22 mouse cellular contexts compared by ENCODE assay signal in genomic region chr9:56581016-56581415, GRCm38 (mm10).
DNase-seq lines count a peak whose midpoint lies in the region; ATAC-seq and TF ChIP-seq lines count a peak whose summit lies in the region.
"Had no signal": no experiment of that assay in that cellular context is flagged by ENCODE, and none has a peak within 500 bp of the region (broad histone marks: within the 10 kb centered on the region; RNA-seq: fewer than 3 reads in every experiment).

No protein-coding gene starts in this region.

- H3K27me3 ChIP-seq in hindbrain, embryonic 11.5 days (ENCODE audit: control insufficient read depth, insufficient read depth, low read length): no peaks in the 10 kb centered on the region
- H3K27me3 ChIP-seq in hindbrain, embryonic 14.5 days (ENCODE audit: control insufficient read depth, insufficient read depth, low read length): no peaks in the 10 kb centered on the region
- no peaks in the 10 kb centered on the region; the same call in 1 of the 2 replicates for H3K27me3 ChIP-seq in liver, postnatal 0 days (ENCODE audit: insufficient read depth, low read length)
- no peaks in the 10 kb centered on the region; the same call in 1 of the 2 replicates for H3K27me3 ChIP-seq in liver, embryonic 11.5 days (replicated peaks; ENCODE audit: control insufficient read depth, insufficient read depth, low read length)
- H3K27me3 ChIP-seq in hindbrain, embryonic 12.5 days: no peaks in the 10 kb centered on the region; the same call in 1 of the 2 replicates
- no peaks in the 10 kb centered on the region for H3K27me3 ChIP-seq in hindbrain, embryonic 13.5 days
- no peaks in the 10 kb centered on the region for H3K27me3 ChIP-seq in stomach, postnatal 0 days (ENCODE audit: control insufficient read depth, insufficient read depth, low read length)
- H3K27me3 ChIP-seq: embryonic facial prominence, embryonic 13.5 days; embryonic facial prominence, embryonic 15.5 days had no signal

- no peaks in the 10 kb centered on the region for H3K36me3 ChIP-seq in hindbrain, embryonic 11.5 days (ENCODE audit: control insufficient read depth, insufficient read depth, low read length)
- no peaks in the 10 kb centered on the region for H3K36me3 ChIP-seq in hindbrain, embryonic 14.5 days (replicated peaks; ENCODE audit: control insufficient read depth, insufficient read depth)
- H3K36me3 ChIP-seq in liver, postnatal 0 days (replicated peaks; ENCODE audit: insufficient read depth, low read length): no peaks in the 10 kb centered on the region
- H3K36me3 ChIP-seq in liver, embryonic 11.5 days (ENCODE audit: control insufficient read depth, insufficient read depth, low read length): no peaks in the 10 kb centered on the region
- H3K36me3 ChIP-seq in hindbrain, embryonic 12.5 days: no peaks in the 10 kb centered on the region
- no peaks in the 10 kb centered on the region for H3K36me3 ChIP-seq in hindbrain, embryonic 13.5 days
- H3K36me3 ChIP-seq in stomach, postnatal 0 days (ENCODE audit: control insufficient read depth, insufficient read depth, low read length): no peaks in the 10 kb centered on the region
- H3K36me3 ChIP-seq: embryonic facial prominence, embryonic 13.5 days; embryonic facial prominence, embryonic 15.5 days; forebrain, embryonic 10.5 days; forebrain, embryonic 12.5 days had no signal

- no peak overlapping the region for H3K4me2 ChIP-seq in hindbrain, embryonic 11.5 days (replicated peaks; ENCODE audit: low read depth, low read length)
- no peak overlapping the region for H3K4me2 ChIP-seq in hindbrain, embryonic 14.5 days (replicated peaks)
- H3K4me2 ChIP-seq in liver, postnatal 0 days (ENCODE audit: low read depth, low read length): no peak overlapping the region
- H3K4me2 ChIP-seq in liver, embryonic 11.5 days: no peak overlapping the region
- H3K4me2 ChIP-seq in hindbrain, embryonic 12.5 days (replicated peaks): no peak overlapping the region
- H3K4me2 ChIP-seq in hindbrain, embryonic 13.5 days: no peak overlapping the region
- H3K4me2 ChIP-seq in stomach, postnatal 0 days (replicated peaks; ENCODE audit: low read depth): no peak overlapping the region
- H3K4me2 ChIP-seq: embryonic facial prominence, embryonic 13.5 days; embryonic facial prominence, embryonic 15.5 days; forebrain, embryonic 12.5 days had no signal

- no peak for TF ChIP-seq CTCF in liver, postnatal 0 days (IDR thresholded peaks at IDR 0.05; ENCODE audit: low read depth)
- no peak for TF ChIP-seq CTCF in stomach, postnatal 0 days (IDR thresholded peaks at IDR 0.05; ENCODE audit: low read depth)

- H3K4me3 ChIP-seq in hindbrain, embryonic 11.5 days (ENCODE audit: low read depth, low read length): no peak overlapping the region
- no peak overlapping the region for H3K4me3 ChIP-seq in hindbrain, embryonic 14.5 days (replicated peaks; ENCODE audit: low read length)
- H3K4me3 ChIP-seq in liver, postnatal 0 days (ENCODE audit: low read depth, low read length): no peak overlapping the region
- H3K4me3 ChIP-seq in liver, embryonic 11.5 days (ENCODE audit: low read depth, low read length): no peak overlapping the region
- H3K4me3 ChIP-seq in hindbrain, embryonic 12.5 days: no peak overlapping the region
- H3K4me3 ChIP-seq in hindbrain, embryonic 13.5 days: no peak overlapping the region
- H3K4me3 ChIP-seq in stomach, postnatal 0 days (ENCODE audit: low read depth, low read length): no peak overlapping the region
- H3K4me3 ChIP-seq: embryonic facial prominence, embryonic 13.5 days; embryonic facial prominence, embryonic 15.5 days; erythroblast, embryonic 14.5 days; forebrain, embryonic 10.5 days; forebrain, embryonic 12.5 days had no signal

- no peak overlapping the region for H3K9ac ChIP-seq in hindbrain, embryonic 11.5 days (ENCODE audit: low read depth, low read length)
- no peak overlapping the region for H3K9ac ChIP-seq in hindbrain, embryonic 14.5 days
- H3K9ac ChIP-seq in liver, postnatal 0 days (replicated peaks): no peak overlapping the region
- no peak overlapping the region for H3K9ac ChIP-seq in liver, embryonic 11.5 days (ENCODE audit: low read depth, low read length)
- no peak overlapping the region for H3K9ac ChIP-seq in hindbrain, embryonic 12.5 days
- H3K9ac ChIP-seq in hindbrain, embryonic 13.5 days: no peak overlapping the region
- H3K9ac ChIP-seq in stomach, postnatal 0 days (ENCODE audit: low read length): no peak overlapping the region
- H3K9ac ChIP-seq: embryonic facial prominence, embryonic 13.5 days; embryonic facial prominence, embryonic 15.5 days; forebrain, embryonic 12.5 days had no signal

- peaks cover 11% of the 10 kb centered on the region for H3K4me1 ChIP-seq in hindbrain, embryonic 11.5 days (replicated peaks; ENCODE audit: control insufficient read depth, insufficient read depth, low read length)
- peaks cover 14% of the 10 kb centered on the region for H3K4me1 ChIP-seq in hindbrain, embryonic 14.5 days (replicated peaks; ENCODE audit: control insufficient read depth, insufficient read depth, low read length)
- H3K4me1 ChIP-seq in liver, postnatal 0 days (ENCODE audit: insufficient read depth): no peaks in the 10 kb centered on the region
- H3K4me1 ChIP-seq in liver, embryonic 11.5 days (replicated peaks; ENCODE audit: control insufficient read depth, insufficient read depth, low read length): no peaks in the 10 kb centered on the region; the same call in 1 of the 2 replicates
- H3K4me1 ChIP-seq in hindbrain, embryonic 12.5 days: peaks cover 60% of the 10 kb centered on the region
- peaks cover 54% of the 10 kb centered on the region for H3K4me1 ChIP-seq in hindbrain, embryonic 13.5 days (replicated peaks)
- H3K4me1 ChIP-seq in stomach, postnatal 0 days (replicated peaks; ENCODE audit: control insufficient read depth, insufficient read depth): no peaks in the 10 kb centered on the region

- H3K27ac ChIP-seq in hindbrain, embryonic 11.5 days (ENCODE audit: low read depth, low read length): no peak overlapping the region
- H3K27ac ChIP-seq in hindbrain, embryonic 14.5 days: no peak overlapping the region
- no peak overlapping the region for H3K27ac ChIP-seq in liver, postnatal 0 days (ENCODE audit: low read depth)
- H3K27ac ChIP-seq in liver, embryonic 11.5 days (ENCODE audit: low read depth, low read length): no peak overlapping the region
- peak overlapping the region; percentile 53; the same call in 1 of the 2 replicates for H3K27ac ChIP-seq in hindbrain, embryonic 12.5 days
- 0 out of 2 replicates have a peak overlapping the region, but pooled peaks have one; percentile 32 for H3K27ac ChIP-seq in hindbrain, embryonic 13.5 days
- no peak overlapping the region for H3K27ac ChIP-seq in stomach, postnatal 0 days (replicated peaks)
- H3K27ac ChIP-seq: embryonic facial prominence, embryonic 13.5 days; embryonic facial prominence, embryonic 15.5 days; forebrain, embryonic 12.5 days had no signal

- peak; percentile 36 for DNase-seq in hindbrain, embryonic 11.5 days (ENCODE audit: low spot score)
- no peak for DNase-seq in hindbrain, embryonic 14.5 days (ENCODE audit: low spot score)
- DNase-seq in liver, postnatal 0 days: peak; percentile 44
- no peak for DNase-seq in liver, embryonic 11.5 days (ENCODE audit: low spot score)
- DNase-seq in stomach, postnatal 0 days (ENCODE audit: low spot score): no peak
- no peak for DNase-seq in heart, adult 8-10 months (ENCODE audit: low spot score)
- DNase-seq: adrenal gland, adult 2 months; adrenal gland, postnatal 10 days; adrenal gland, postnatal 25 days; cerebellum, adult 11 months; cerebellum, adult 18-20 months; cerebellum, adult 8-10 months; cerebellum, adult 9-11 months; cerebellum, postnatal 36 days; embryo, embryonic 11 days had no signal

- no peak for TF ChIP-seq EP300 in liver, postnatal 0 days (IDR thresholded peaks at IDR 0.05; ENCODE audit: low read depth)
- no peak for TF ChIP-seq EP300 in stomach, postnatal 0 days (optimal IDR thresholded peaks at IDR 0.05)

- H3K9me3 ChIP-seq in hindbrain, embryonic 11.5 days (ENCODE audit: control insufficient read depth, low read length): no peaks in the 10 kb centered on the region
- H3K9me3 ChIP-seq in hindbrain, embryonic 14.5 days (ENCODE audit: control insufficient read depth, low read length): no peaks in the 10 kb centered on the region
- no peaks in the 10 kb centered on the region for H3K9me3 ChIP-seq in liver, postnatal 0 days (ENCODE audit: low read length)
- H3K9me3 ChIP-seq in liver, embryonic 11.5 days (ENCODE audit: control insufficient read depth, low read length): no peaks in the 10 kb centered on the region
- no peaks in the 10 kb centered on the region for H3K9me3 ChIP-seq in hindbrain, embryonic 12.5 days (replicated peaks)
- no peaks in the 10 kb centered on the region for H3K9me3 ChIP-seq in hindbrain, embryonic 13.5 days
- H3K9me3 ChIP-seq in stomach, postnatal 0 days (ENCODE audit: control insufficient read depth, low read length): no peaks in the 10 kb centered on the region
- H3K9me3 ChIP-seq: embryonic facial prominence, embryonic 13.5 days; embryonic facial prominence, embryonic 15.5 days; forebrain, embryonic 10.5 days; forebrain, embryonic 12.5 days had no signal

- ATAC-seq in hindbrain, embryonic 11.5 days (ENCODE audit: low FRiP score): peak; percentile 36; the same call in 1 of the 2 replicates
- no peak for ATAC-seq in hindbrain, embryonic 14.5 days (ENCODE audit: low FRiP score)
- ATAC-seq in liver, postnatal 0 days: peak; percentile 54; the same call in 1 of the 2 replicates
- ATAC-seq in liver, embryonic 11.5 days (replicated peaks; ENCODE audit: low FRiP score): no peak
- no peak for ATAC-seq in hindbrain, embryonic 12.5 days (ENCODE audit: low FRiP score)
- no peak for ATAC-seq in hindbrain, embryonic 13.5 days (ENCODE audit: low FRiP score)
- no peak for ATAC-seq in stomach, postnatal 0 days (ENCODE audit: low FRiP score, low TSS enrichment)

- 63% methylated on average over 8 of the region's 8 CpGs for WGBS in hindbrain, embryonic 11.5 days
- 71% methylated on average over 8 of the region's 8 CpGs for WGBS in hindbrain, embryonic 14.5 days
- 57% methylated on average over 8 of the region's 8 CpGs for WGBS in liver, postnatal 0 days (ENCODE audit: insufficient replicate concordance)
- WGBS in liver, embryonic 11.5 days: 59% methylated on average over 8 of the region's 8 CpGs
- 62% methylated on average over 8 of the region's 8 CpGs for WGBS in hindbrain, embryonic 12.5 days
- 66% methylated on average over 8 of the region's 8 CpGs for WGBS in hindbrain, embryonic 13.5 days
- whole genome bisulfite sequencing in stomach, postnatal 0 days: 64% methylated on average over 8 of the region's 8 CpGs

Comparison
In these comparisons a context has a peak if more than half of its experiments do, and no peak if none do; other contexts are left out.
1. ATAC-seq: peak in hindbrain, embryonic 11.5 days (single experiment) and liver, postnatal 0 days (single experiment); none in hindbrain, embryonic 14.5 days (single experiment), liver, embryonic 11.5 days (single experiment), hindbrain, embryonic 12.5 days (single experiment), hindbrain, embryonic 13.5 days (single experiment) and stomach, postnatal 0 days (single experiment).
2. DNase-seq: peak in hindbrain, embryonic 11.5 days (single experiment) and liver, postnatal 0 days (single experiment); none in hindbrain, embryonic 14.5 days (single experiment), liver, embryonic 11.5 days (single experiment), stomach, postnatal 0 days (single experiment) and heart, adult 8-10 months (single experiment).
3. H3K27ac ChIP-seq: peak in hindbrain, embryonic 12.5 days (single experiment) and hindbrain, embryonic 13.5 days (single experiment); none in hindbrain, embryonic 11.5 days (single experiment), hindbrain, embryonic 14.5 days (single experiment), liver, postnatal 0 days (single experiment), liver, embryonic 11.5 days (single experiment) and stomach, postnatal 0 days (single experiment).